Mouse (Mus musculus) cerebellum, adult 8-10 months (tissue): Measurements from ENCODE around the gene Cltc.
"Not testable (repeated sequence)": the region's sequence is repeated elsewhere in the genome, so short reads cannot be mapped to it uniquely, and the experiment has no call there.

Source experiments
- DNase-seq: peaks from one replicate; pipeline ENCODE4 v3.0.0; 2022

The Cltc gene

DNA sequence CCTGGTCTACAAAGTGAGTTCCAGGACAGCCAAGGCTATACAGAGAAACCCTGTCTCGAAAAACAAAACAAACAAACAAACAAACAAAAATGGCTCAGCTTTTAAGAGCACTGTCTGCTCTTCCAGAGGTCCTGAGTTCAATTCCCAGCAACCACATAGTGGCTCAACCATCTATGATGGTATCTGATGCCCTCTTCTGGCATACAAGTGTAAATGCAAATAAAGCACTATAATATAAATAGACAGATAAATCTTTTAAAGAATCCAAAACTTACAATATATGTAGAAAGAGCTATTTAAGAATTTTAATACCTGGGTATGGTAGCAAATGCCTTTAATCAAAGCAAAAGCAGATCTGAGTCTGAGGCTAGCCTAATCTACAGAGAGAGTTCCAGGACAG is 19.1 kb downstream of the Cltc start:
- DNase-seq, result not testable (repeated sequence)

DNA sequence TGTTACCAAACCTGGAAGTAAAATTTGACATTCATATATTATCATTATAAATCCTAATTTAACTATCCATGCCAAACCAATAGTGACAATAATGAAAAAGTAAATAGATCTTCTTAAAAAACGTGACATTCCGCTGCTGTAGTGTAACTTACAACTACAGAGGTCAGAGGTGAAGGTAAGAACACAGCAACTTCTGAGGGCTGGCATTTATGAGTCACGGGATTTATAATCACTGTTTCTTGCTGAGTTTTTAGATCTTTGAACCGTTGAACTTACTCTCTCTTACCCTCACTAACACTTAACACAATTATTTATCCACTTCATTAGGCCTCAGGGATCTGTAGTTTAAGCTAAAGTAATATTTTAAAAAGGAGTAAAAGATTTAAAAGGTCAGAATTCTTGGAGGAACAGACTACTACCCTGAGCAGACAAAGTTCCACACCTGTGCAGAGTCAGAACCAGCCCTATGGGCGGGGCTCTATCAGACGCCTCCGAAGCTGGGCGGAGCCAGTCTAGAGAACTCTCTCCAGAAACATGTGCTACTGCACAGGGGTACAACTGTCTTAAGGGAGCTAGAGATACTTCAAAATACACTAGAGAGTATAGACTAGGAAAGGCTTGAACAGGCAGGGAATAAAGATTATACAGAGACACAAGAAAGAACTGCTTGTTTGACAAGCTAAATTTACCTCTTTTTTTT is 19.9 kb downstream of the Cltc start:
- no peak for DNase-seq

DNA sequence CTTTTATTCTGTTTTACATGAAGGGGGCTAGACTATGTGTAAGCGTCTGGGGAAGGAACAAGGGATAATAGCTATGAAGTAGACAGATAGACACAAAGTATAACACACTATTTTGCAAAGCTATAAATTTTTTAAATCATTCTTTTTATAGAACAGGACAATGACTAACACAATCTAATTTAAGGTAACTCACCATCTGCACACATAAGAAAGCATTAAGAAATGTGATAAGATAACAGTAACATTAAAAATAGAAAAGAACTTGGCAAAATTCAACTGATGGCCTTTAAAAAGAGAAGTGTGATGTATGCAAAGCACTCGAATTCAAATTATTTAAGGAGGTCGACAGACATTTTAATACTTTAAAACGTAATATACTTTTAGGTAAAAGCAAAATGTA is 22.4 kb downstream of the Cltc start:
- DNase-seq, result no peak

DNA sequence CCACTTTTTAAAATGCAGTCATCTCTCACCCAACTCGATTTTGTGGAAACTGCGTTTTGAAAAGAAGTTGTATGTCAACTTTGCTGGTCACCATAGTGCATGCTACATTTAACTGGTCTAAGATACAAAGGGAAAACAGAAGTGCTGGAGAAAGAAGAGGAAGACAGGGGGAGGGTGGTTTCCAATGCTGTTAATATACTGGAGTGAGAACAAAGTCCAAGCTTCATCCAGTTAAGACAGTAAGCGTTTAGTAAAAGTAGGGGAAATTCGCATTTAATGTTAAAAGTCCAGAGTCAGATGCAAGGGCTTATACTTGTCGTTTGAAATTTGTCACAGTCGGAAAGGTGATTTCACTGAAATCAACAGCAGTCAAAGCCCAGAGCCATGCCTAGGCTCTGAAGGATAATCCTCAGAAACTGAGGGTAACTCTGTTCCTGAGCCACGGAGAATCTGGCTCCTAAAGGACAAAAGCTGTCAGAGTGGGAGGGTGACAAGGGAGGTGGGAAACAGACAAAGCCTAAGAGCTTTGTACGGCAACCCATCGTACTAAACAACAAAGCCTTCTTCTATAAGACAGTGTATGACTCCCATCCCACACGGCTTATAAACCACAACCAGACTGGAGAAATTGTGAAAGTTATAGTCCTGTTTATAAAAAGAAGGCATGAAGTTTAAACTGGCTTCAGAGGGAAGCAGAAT is 23.0 kb downstream of the Cltc start:
- no peak for DNase-seq

DNA sequence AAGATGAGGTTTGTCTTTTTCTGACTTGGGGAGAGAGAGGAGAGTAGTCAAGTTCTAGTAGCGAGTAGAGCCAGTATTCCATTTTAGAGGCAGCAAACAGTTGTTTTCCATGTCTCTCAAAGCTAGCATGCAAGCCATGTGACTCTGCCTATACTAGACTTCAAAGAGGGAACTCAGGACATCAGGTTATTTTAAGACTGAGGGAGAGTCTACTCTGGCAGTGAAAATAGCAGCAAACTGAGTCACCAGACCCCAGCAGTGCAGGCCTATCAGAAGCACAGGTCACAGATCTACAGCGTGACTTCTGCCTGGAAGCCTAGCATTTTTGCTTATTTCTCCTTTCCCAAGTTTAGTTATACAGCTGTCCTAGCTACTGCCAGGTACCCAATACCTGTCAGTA is 25.9 kb downstream of the Cltc start:
- no peak for DNase-seq

DNA sequence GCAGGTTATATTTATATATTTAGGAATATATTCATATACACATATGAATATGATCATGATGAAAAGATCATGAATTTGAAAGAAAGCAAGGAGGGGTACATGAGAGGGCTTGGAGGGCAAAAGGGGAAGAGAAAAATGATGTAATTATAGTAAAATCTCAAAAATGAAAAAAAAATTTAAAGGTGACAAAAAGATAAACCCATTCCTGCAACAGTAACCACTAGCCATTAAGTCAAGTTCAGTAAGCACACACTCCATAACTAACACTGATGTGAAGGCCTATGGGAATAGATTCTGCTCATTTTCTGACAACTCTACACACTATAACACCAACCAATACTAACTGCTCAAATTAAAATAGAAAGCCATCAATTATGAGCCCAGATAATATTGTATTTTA is 31.8 kb downstream of the Cltc start:
- DNase-seq, result no peak

DNA sequence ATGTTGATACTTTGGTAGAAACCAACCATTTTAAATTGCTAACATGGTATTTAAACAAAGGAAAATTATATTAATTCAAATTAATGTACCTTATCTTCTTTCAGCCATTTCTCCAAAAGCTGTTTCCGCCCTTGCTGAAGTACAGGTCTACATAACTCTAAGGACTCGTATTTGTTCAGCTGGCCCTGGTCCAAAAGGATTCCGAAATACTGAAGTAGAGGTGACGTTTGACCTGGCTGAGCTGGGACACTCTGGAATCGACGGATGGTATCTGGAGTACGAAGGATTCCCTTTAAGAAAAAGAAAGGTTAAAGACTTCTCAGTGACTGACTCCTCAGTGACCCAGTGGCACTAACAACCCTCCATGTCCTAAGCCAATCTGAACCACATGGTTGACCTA is 32.4 kb downstream of the Cltc start:
- no peak for DNase-seq

DNA sequence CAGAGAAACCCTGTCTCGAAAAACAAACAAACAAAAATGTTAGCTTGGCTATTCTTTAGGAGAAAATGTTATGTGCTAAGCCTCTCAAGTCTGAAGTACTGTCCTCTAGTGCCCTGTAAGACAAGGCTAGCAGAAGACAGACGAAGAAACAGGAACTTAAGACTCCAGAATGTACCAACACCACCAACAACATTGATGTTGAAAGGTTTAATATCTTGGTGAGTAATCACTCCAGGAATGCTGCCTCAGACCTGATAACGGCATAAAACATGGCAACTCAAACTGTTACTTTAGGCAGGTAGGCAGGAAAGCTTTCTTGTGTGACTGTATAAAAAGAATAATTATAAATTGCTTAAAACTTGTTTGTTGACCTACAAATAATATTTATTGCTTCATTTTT is 33.4 kb downstream of the Cltc start:
- DNase-seq, result no peak

DNA sequence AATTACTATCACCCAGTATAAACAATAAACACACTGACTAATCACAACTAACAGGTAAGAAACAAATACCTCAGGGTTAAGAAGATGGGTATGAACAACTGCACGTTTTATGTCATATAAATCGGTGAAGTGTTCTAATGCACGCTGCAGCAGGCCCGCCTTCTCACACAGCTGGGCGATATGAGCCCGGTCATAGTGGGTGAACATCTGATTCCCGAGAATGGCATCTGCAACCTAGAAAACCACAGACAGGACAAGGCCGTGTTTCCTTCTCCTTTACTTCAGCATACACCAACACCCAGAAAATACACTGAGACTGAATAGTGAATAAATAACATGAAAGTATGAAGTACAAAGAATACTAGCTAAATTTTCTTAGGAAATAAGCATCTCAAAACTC is 38.0 kb downstream of the Cltc start:
- DNase-seq, result no peak

DNA sequence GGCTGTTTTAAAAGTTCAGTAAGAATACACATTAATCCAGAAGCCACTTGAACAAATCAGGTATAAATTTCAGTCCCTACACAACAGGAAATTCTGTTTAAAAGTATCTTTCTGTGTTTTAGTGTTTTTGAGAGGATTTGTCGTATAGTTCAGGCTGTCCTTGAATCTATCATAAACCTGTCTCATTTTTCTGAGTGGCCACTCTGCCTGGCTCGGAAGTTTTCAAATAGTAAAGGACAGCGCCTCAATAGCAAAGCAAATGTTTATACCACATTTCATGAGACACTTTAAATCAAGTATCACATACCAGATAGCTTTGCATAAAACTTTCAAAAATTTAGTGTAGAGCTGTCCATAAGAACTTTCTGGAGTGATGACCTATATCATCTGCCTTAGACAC is 39.0 kb downstream of the Cltc start:
- no peak for DNase-seq

DNA sequence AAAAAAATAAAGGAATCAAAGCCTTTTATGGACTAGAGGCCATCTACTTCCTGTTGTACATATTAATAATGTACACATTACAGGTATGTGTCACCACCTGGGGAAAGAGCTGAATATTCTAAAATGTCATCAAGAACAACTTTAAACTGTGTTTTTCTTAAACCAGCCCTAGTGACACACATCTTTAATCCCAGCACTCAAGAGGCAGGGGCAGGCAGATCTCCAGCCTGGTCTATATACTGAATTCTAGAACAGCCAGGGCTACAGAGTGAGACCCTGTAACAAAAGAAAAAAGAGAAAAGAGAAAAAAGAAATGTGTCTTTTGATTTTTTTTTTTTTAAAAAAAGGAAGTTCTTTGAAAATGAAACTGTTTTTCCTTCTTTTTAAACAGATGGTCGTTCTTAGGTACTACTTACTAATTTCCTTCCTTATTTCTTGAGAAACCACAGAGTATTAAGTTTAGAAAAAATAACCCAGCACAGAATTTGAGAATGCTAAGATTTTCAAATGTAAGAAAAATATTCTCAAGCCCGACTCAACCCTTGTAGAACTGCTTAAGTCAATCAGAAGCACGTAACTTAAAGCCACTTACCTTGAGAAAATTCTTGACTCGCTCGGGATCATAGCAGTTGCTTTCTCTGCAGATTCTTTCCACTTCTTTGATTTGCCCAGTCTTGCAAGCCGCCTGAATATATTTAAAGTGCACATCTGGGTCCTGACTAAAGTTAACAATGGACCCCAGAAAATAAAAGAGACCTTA is 39.9 kb downstream of the Cltc start:
- no peak for DNase-seq

DNA sequence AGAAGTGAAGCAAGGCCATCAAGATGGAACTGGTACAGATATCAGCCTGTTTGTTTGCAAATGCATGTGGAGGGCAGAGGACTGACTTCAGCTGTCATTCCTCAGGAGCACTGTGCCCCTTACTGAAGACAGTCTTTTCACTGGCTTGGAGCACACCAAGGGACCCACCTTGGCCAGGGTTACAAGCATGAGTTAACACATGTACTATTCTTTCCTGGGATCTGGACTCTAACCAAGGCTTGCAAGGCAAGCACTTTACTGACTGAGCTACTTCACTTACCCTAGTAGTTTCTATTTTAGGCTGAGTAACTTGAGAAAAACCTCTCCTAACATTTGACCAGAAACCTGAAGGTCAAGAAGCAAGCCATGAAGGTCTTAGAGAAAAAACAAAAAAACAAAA is 42.8 kb downstream of the Cltc start:
- DNase-seq, result no peak

DNA sequence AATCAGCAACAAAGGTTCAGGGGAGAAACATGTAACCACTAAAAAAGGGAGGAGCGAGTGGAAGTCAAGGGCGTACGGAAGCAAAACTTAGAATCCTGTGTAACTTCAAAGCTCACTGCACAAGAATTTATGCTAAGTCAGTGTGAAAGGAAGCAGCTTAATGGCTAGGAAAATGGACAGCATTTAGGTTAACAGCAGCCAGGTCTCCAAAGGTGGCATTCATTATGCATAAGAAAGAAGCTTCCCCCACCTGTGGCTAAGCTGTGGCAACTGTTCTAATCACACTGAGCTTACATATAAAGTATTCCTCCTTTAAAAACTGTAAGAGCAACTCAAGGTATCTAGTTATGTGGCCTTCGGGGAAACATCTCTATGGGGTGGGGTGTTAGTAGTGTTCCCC is 56.2 kb downstream of the Cltc start:
- no peak for DNase-seq

DNA sequence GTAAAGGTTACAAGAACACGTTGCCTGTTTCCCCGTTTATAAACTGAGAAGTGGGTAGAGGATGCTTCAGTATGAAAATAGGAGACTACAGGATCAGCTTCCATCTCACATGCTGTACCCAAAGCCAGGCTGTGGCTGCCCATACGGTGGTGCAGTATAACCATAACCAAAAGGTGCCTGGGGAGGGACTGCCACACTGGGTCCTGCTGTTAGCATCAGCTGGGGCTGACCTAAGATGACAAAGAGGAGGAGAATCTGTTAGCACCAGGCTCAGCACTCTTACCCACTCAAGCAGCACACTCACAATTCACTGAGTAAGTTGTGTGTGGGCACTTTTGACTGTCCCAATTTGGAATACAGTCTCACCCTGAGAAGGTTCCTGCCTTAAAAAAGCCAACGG is 61.9 kb downstream of the Cltc start:
- no peak for DNase-seq

DNA sequence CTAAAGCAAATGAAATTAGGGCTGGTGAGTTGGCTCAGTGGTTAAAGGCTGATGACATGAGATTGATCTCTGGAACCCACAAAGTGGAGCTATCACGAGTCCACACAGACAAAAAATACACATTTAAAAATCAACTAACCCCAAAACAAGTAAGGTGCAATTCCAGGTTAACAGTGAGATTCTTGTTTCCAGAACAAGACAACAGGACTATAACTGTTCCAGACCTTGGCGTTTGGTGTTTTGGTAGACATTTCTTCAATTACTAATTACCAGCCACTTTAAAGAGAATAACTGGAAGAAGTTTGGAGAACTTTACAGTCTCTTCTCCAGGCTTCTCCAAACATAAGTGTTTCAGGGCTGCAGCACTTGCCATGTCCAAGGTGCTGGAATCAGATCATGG is 64.8 kb downstream of the Cltc start:
- DNase-seq, result no peak

DNA sequence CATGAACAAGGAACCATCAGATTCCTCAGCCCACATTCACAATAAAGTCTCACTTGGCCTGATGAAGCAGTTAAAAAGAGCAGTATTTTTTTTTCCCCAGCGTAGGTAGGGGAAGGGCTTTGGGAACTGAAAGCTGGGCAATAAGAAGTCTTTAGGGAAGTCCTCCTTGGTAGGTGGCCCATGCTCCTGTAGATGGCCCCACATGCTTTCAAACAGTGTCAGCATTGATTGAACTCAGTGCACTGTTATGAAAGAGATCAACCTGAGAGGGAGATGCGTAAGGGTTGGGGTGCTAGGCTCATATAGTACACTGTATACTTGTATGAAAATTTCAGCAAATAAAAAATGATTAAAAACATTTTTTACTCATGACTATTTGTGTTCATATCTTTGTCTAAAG is 65.4 kb downstream of the Cltc start:
- no peak for DNase-seq

DNA sequence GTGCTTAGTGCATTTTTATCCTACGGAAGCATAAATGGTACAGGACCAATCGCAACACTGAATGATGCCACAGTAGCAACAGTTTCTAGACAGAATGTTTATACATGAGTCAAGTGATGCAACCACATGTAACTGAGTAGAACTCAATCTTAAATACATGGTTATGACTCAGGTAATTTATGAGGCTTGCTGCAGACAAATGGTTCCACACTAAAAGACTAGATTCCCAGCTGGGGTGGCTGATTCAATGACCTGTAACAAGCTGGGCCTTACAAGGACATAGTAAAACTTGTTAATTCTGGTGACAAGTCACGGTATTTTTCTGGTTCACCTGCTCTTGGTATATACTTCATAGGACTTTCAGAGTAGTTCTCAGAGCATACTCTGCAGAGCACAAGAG is 65.9 kb downstream of the Cltc start:
- no peak for DNase-seq

DNA sequence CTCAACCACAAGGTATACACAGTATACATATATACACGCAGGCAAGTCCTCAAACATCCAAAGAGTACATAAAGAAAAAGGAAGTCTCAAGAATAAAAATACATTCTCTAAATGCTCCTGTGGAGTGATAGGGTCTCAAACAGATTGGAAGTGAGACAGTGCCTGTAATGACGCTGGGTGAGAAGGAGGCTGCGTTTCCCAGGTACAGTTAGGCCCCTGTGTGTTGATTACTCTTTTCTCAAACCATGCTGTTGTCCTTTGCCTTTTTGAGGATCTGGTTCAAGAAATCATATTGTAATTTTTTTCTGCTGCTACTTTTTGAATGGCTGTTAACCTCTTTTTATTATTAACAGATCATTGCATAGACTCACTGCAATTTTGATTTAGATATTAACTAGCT is 67.0 kb downstream of the Cltc start:
- DNase-seq, result no peak

DNA sequence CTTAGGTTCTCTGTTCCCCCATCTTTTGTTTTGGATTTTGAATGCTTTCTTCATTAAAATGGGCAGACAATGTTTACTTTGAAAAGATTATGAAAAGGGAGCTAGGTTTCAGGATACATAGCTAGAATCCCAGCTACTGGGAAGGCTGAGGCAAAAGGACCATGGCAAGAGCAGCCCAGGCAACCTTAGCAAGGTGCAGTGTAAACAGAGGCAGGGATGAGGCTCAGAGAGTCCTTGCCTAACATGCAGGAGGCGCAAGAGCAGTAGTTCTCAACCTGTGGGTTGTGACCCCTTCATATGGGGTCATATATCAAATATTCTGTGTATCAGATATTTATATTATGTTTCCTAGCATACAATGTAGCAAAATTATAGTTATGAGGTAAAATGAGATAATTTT is 72.0 kb downstream of the Cltc start:
- no peak for DNase-seq

DNA sequence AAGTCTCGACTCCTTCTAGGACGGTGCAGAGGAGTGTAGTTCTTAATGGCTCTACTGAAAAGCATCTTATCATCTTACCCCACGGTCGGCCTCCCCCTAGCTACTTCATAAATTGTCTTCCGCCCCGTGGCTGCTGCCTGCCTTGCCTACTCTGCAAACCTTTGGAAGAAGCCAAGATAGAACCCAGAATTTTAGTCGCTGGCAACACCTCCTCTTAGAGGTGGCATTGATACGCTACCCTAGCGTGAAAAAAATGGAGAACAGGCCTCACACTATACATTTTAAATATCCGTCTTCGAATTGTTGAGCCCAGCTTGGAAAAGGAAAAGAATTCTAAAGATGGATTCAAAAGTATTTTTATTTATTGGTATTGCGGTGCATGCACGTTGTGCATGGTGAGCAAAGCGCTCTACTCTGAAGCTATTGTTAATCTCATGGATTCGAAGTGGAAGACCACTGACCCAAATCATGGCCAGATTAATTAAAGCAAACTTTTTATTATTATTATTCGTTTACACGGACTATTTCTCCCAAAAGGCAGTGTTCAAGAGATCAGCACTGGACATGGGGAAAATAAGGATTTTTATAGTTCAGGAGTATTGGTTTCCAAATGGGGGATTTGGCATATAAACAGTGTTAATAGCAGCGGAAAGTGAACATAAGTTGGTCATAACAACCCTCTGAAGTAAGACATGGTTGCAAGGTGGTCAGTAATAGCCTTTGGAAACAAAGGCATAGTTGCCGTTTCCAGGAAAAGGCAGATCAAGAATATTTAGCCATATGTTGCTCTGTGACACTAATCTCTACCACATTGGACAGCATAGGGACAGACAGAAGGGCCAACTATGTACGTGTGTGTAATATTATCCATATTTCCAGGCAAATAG is 73.0 kb downstream of the Cltc start:
- DNase-seq, result no peak

DNA sequence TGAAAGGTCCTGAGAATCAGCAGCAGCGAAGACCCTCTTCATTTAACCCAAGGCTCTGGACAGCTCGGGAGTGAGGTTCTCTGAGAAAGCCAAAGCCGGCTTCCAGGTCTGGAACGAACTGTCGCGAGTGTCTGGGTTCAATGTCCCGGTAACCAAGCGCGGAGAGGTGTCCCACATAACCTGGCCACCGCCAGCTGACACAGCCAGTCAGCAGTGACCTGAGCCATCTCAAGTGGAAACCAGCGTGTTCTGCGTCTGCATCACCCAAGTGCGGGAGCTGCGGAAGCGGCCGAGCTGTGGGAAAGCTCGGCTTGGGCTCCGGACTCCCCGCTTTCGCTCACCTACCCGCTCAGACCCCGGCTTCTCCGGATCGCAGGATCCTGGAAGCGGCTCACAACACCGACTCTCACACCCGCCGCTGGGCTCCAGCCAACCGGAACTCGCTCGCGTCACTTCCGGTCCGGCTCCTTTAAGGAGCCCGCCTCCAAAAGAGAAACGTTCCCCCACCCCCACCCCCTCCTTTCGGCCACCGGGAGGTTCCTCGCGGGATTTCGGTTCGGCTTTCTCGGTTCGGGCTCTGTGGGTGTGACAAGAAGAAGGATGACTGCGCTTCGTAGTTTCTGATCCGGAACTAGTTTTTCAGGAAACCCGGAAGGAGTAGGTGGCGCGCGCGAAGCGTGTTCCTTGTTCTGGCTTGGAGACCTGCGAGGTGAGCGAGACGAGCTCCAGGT is 73.8 kb downstream of the Cltc start, which contains the start of the genes Vmp1 and Ptrh2:
TSS of gene Vmp1 (minus strand) at position 442 of the 731 bp plus-strand sequence.
TSS of gene Ptrh2 (plus strand) at position 591 of the 731 bp plus-strand sequence.
- peak; percentile 92 for DNase-seq

DNA sequence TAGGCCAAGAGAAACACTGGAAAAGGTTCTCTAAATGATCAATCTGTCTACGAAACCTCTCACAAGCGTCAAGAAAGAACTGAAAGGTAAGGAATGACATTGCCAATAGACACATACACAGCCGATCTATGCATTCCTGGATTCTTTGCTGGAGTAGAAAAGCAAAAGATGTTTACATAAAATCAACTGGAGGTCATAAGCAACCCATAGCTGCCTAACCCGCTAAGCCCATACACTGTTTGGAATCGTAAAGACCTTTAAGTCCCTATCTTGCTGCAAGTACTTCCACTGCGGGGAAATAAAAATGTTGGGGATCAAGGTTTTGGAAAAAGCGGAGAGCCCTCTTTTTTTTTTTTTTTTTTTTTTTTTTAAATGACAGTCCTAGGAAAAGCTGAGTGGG is 74.5 kb downstream of the Cltc start:
- no peak for DNase-seq
